ENCODE assay signal across 13 mouse cellular contexts in genomic region chr7:105528094-105528493, GRCm38 (mm10). TPM values are rescaled to one million over a fixed set of nuclear protein-coding genes. Genes with fewer than 3 reads are reported as not detected.
DNase-seq lines count a peak whose midpoint lies in the region; ATAC-seq and TF ChIP-seq lines count a peak whose summit lies in the region.
"Had no signal": no experiment of that assay in that cellular context is flagged by ENCODE, and none has a peak within 500 bp of the region (broad histone marks: within the 10 kb centered on the region; RNA-seq: fewer than 3 reads in every experiment).

No protein-coding gene starts in this region.

- H3K4me2 ChIP-seq in limb, embryonic 15.5 days = no peak overlapping the region
- no peak overlapping the region for H3K4me2 ChIP-seq in hindbrain, postnatal 0 days (ENCODE audit: low read depth, low read length)
- H3K4me2 ChIP-seq: limb, embryonic 13.5 days had no signal

- ATAC-seq in limb, embryonic 15.5 days (ENCODE audit: insufficient number of reproducible peaks, low FRiP score, low TSS enrichment, low read depth) = 0 out of 2 replicates have a peak, but pooled peaks have one; percentile 13
- 0 out of 2 replicates have a peak, but pooled peaks have one; percentile 34 for ATAC-seq in erythroid progenitor cell, adult 5-6 weeks (replicated peaks; ENCODE audit: low FRiP score, poor library complexity, severe bottlenecking)
- peak; percentile 10; the same call in 1 of the 2 replicates for ATAC-seq in hindbrain, postnatal 0 days

- no peak for TF ChIP-seq CTCF in hindbrain, postnatal 0 days (IDR thresholded peaks at IDR 0.05; ENCODE audit: low read depth)

- H3K27me3 ChIP-seq in limb, embryonic 15.5 days = no peaks in the 10 kb centered on the region
- peaks cover 27% of the 10 kb centered on the region for H3K27me3 ChIP-seq in limb, embryonic 10.5 days (ENCODE audit: low read depth, poor library complexity, severe bottlenecking)
- no peaks in the 10 kb centered on the region for H3K27me3 ChIP-seq in hindbrain, postnatal 0 days (ENCODE audit: insufficient read depth, low read length)
- H3K27me3 ChIP-seq: limb, embryonic 13.5 days had no signal

- H3K27ac ChIP-seq in limb, embryonic 15.5 days = no peak overlapping the region
- H3K27ac ChIP-seq in limb, embryonic 10.5 days = no peak overlapping the region
- no peak overlapping the region for H3K27ac ChIP-seq in hindbrain, postnatal 0 days
- H3K27ac ChIP-seq: gastrocnemius, adult 2 months; left cerebral cortex, adult 2 months; limb, embryonic 13.5 days had no signal

- H3K9ac ChIP-seq in limb, embryonic 15.5 days = no peak overlapping the region
- no peak overlapping the region for H3K9ac ChIP-seq in hindbrain, postnatal 0 days (replicated peaks; ENCODE audit: low read length)
- H3K9ac ChIP-seq: limb, embryonic 13.5 days had no signal

- no peaks in the 10 kb centered on the region for H3K9me3 ChIP-seq in limb, embryonic 15.5 days
- no peaks in the 10 kb centered on the region for H3K9me3 ChIP-seq in limb, embryonic 10.5 days (replicated peaks)
- H3K9me3 ChIP-seq in hindbrain, postnatal 0 days (ENCODE audit: low read length) = no peaks in the 10 kb centered on the region
- H3K9me3 ChIP-seq: limb, embryonic 13.5 days had no signal

- H3K4me1 ChIP-seq in limb, embryonic 15.5 days = no peaks in the 10 kb centered on the region
- no peaks in the 10 kb centered on the region for H3K4me1 ChIP-seq in limb, embryonic 10.5 days
- H3K4me1 ChIP-seq in hindbrain, postnatal 0 days (ENCODE audit: insufficient read depth, low read length) = no peaks in the 10 kb centered on the region
- H3K4me1 ChIP-seq: limb, embryonic 13.5 days had no signal

- DNase-seq in limb, embryonic 10.5 days (ENCODE audit: low spot score) = no peak
- no peak for DNase-seq in hindbrain, postnatal 0 days (ENCODE audit: low spot score)
- DNase-seq in kidney, postnatal 10 days = peak; percentile 45
- DNase-seq in ovary, postnatal 36 days (ENCODE audit: low spot score) = no peak
- DNase-seq in thymus, postnatal 14 days = no peak
- DNase-seq in cerebellum, postnatal 36 days = no peak
- DNase-seq: gastrocnemius, adult 2 months had no signal

- H3K36me3 ChIP-seq in limb, embryonic 15.5 days = no peaks in the 10 kb centered on the region
- no peaks in the 10 kb centered on the region for H3K36me3 ChIP-seq in limb, embryonic 10.5 days
- H3K36me3 ChIP-seq in hindbrain, postnatal 0 days (ENCODE audit: insufficient read depth, low read length) = no peaks in the 10 kb centered on the region
- H3K36me3 ChIP-seq: limb, embryonic 13.5 days had no signal

- no peak overlapping the region for H3K4me3 ChIP-seq in limb, embryonic 15.5 days
- no peak overlapping the region for H3K4me3 ChIP-seq in limb, embryonic 10.5 days
- no peak overlapping the region for H3K4me3 ChIP-seq in hindbrain, postnatal 0 days (ENCODE audit: low read length)
- H3K4me3 ChIP-seq: gastrocnemius, adult 2 months; left cerebral cortex, adult 2 months; limb, embryonic 13.5 days; myocyte had no signal

- WGBS in limb, embryonic 15.5 days = 76% methylated on average over 4 of the region's 4 CpGs
- 89% methylated on average over 4 of the region's 4 CpGs for WGBS in limb, embryonic 10.5 days
- 78% methylated on average over 4 of the region's 4 CpGs for WGBS in hindbrain, postnatal 0 days

RNA-seq across cellular contexts. Expression of gene Smpd1, which starts 26.1 kb away (rescaled TPM):
- 62.6 and 65.0 TPM in 2 replicates for polyA plus RNA-seq in limb, embryonic 15.5 days (2015; fragmentation: Nextera tagmentation; extraction: Ambion mirVana)
- polyA plus RNA-seq in limb, embryonic 10.5 days (2016; fragmentation: Nextera tagmentation; extraction: Ambion mirVana) = 26.1 and 31.9 TPM in 2 replicates
- 7.5 and 13.3 TPM in 2 replicates for total RNA-seq in erythroid progenitor cell, adult 5-6 weeks (2015; ENCODE audit: low replicate concordance)
- total RNA-seq in erythroid progenitor cell, adult 5-6 weeks (2017; ENCODE audit: low replicate concordance) = 9.5 and 13.1 TPM in 2 replicates
- 177 and 178 TPM in 2 replicates for total RNA-seq in hindbrain, postnatal 0 days (2014; rRNA removed)
- polyA plus RNA-seq in hindbrain, postnatal 0 days (2015; fragmentation: Nextera tagmentation; extraction: Ambion mirVana) = 103 and 108 TPM in 2 replicates

RNA-seq across cellular contexts. Expression of gene Cavin3, which starts 46.0 kb away (rescaled TPM):
- polyA plus RNA-seq in limb, embryonic 15.5 days (2015; fragmentation: Nextera tagmentation; extraction: Ambion mirVana) = 141 and 162 TPM in 2 replicates
- polyA plus RNA-seq in limb, embryonic 10.5 days (2016; fragmentation: Nextera tagmentation; extraction: Ambion mirVana) = 20.4 and 21.6 TPM in 2 replicates
- total RNA-seq in erythroid progenitor cell, adult 5-6 weeks (2015; ENCODE audit: low replicate concordance) = not detected in 2 replicates
- not detected in 2 replicates for total RNA-seq in erythroid progenitor cell, adult 5-6 weeks (2017; ENCODE audit: low replicate concordance)
- 32.8 and 49.5 TPM in 2 replicates for total RNA-seq in hindbrain, postnatal 0 days (2014; rRNA removed)
- 47.3 and 52.7 TPM in 2 replicates for polyA plus RNA-seq in hindbrain, postnatal 0 days (2015; fragmentation: Nextera tagmentation; extraction: Ambion mirVana)

RNA-seq across cellular contexts. Expression of gene Apbb1, which starts 53.4 kb away (rescaled TPM):
- 37.4 and 38.2 TPM in 2 replicates for polyA plus RNA-seq in limb, embryonic 15.5 days (2015; fragmentation: Nextera tagmentation; extraction: Ambion mirVana)
- polyA plus RNA-seq in limb, embryonic 10.5 days (2016; fragmentation: Nextera tagmentation; extraction: Ambion mirVana) = 76.9 and 81.9 TPM in 2 replicates
- not detected in 2 replicates for total RNA-seq in erythroid progenitor cell, adult 5-6 weeks (2015; ENCODE audit: low replicate concordance)
- 7.3 TPM in 1 of 2 replicates, not detected in the other for total RNA-seq in erythroid progenitor cell, adult 5-6 weeks (2017; ENCODE audit: low replicate concordance)
- total RNA-seq in hindbrain, postnatal 0 days (2014; rRNA removed) = 512 and 570 TPM in 2 replicates
- polyA plus RNA-seq in hindbrain, postnatal 0 days (2015; fragmentation: Nextera tagmentation; extraction: Ambion mirVana) = 306 and 307 TPM in 2 replicates
- total RNA-seq: megakaryocyte progenitor cell, adult 5-6 weeks had no signal
